In the genomic region with DNA sequence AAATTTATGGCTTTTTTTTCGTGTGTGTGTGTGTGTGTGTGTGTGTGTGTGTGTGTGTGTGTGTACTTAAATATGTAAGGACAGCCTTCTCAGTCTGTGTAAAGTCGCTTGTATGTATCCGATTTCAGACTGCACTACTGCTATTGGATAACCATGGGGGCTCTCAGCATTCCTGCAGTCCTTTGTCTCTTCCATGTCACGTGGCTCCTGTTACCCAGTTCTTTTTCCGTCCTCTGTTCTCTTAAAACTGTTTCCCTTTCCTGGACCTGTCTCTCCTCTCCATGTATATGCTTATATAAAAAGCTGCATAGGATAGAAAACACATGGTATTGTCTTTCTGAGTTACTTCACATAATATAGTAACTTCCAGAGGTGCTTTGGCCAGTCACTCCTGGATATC, we compare ENCODE assay signal across 8 mouse cellular contexts. TPM values are rescaled to one million over a fixed set of nuclear protein-coding genes. Genes with fewer than 3 reads are reported as not detected.
DNase-seq lines count a peak whose midpoint lies in the region; ATAC-seq and TF ChIP-seq lines count a peak whose summit lies in the region.

No protein-coding gene starts in this region.

- ATAC-seq in hindbrain, embryonic 12.5 days (ENCODE audit: low FRiP score) = peak; percentile 27
- ATAC-seq in midbrain, embryonic 13.5 days = no peak

- intact Hi-C loops in heart, postnatal 25 days (cut with DNase I) = loop anchor here (5.0 kb wide), 1 partner anchor 158 kb away; a partner anchor contains a TSS

- DNase-seq in heart, embryonic 10.5 days (ENCODE audit: low spot score) = no peak
- no peak for DNase-seq in heart, postnatal 25 days (ENCODE audit: low spot score)
- peak; percentile 74 for DNase-seq in brain, embryonic 14.5 days (ENCODE audit: low read depth)
- DNase-seq in right cerebral cortex, postnatal 4 days = no peak
- no peak for DNase-seq in spleen, adult 18-20 months
- DNase-seq in urinary bladder, postnatal 25 days (ENCODE audit: low spot score) = no peak

- H3K27me3 ChIP-seq in heart, embryonic 10.5 days (ENCODE audit: insufficient read depth, poor library complexity, severe bottlenecking) = no peaks in the 10 kb centered on the region
- H3K27me3 ChIP-seq in hindbrain, embryonic 12.5 days = no peaks in the 10 kb centered on the region
- H3K27me3 ChIP-seq in midbrain, embryonic 13.5 days = no peaks in the 10 kb centered on the region; the same call in 1 of the 2 replicates

- 0 out of 2 replicates have a peak, but pooled peaks cover 4% of the 10 kb centered on the region for H3K36me3 ChIP-seq in heart, embryonic 10.5 days
- no peaks in the 10 kb centered on the region for H3K36me3 ChIP-seq in hindbrain, embryonic 12.5 days
- no peaks in the 10 kb centered on the region for H3K36me3 ChIP-seq in midbrain, embryonic 13.5 days

- peak overlapping the region; percentile 22; the same call in 1 of the 2 replicates for H3K4me2 ChIP-seq in hindbrain, embryonic 12.5 days (replicated peaks)
- H3K4me2 ChIP-seq in midbrain, embryonic 13.5 days (replicated peaks) = peak overlapping the region; percentile 41

- no peaks in the 10 kb centered on the region for H3K4me1 ChIP-seq in heart, embryonic 10.5 days
- H3K4me1 ChIP-seq in hindbrain, embryonic 12.5 days = peaks cover 12% of the 10 kb centered on the region
- H3K4me1 ChIP-seq in midbrain, embryonic 13.5 days (replicated peaks) = peaks cover 31% of the 10 kb centered on the region

- H3K27ac ChIP-seq in heart, embryonic 10.5 days = peak overlapping the region; percentile 91
- peak overlapping the region; percentile 88 for H3K27ac ChIP-seq in hindbrain, embryonic 12.5 days
- peak overlapping the region; percentile 83 for H3K27ac ChIP-seq in midbrain, embryonic 13.5 days

- H3K9ac ChIP-seq in hindbrain, embryonic 12.5 days = no peak overlapping the region
- no peak overlapping the region for H3K9ac ChIP-seq in midbrain, embryonic 13.5 days (replicated peaks)

- H3K9me3 ChIP-seq in heart, embryonic 10.5 days = no peaks in the 10 kb centered on the region
- no peaks in the 10 kb centered on the region for H3K9me3 ChIP-seq in hindbrain, embryonic 12.5 days (replicated peaks)
- H3K9me3 ChIP-seq in midbrain, embryonic 13.5 days = no peaks in the 10 kb centered on the region

- no peak overlapping the region for H3K4me3 ChIP-seq in heart, embryonic 10.5 days
- no peak overlapping the region for H3K4me3 ChIP-seq in hindbrain, embryonic 12.5 days
- H3K4me3 ChIP-seq in midbrain, embryonic 13.5 days (replicated peaks) = no peak overlapping the region

- no peak for TF ChIP-seq CTCF in brain, embryonic 14.5 days (IDR thresholded peaks at IDR 0.05; ENCODE audit: borderline replicate concordance, extremely low read depth, insufficient read depth, insufficient read length)

- TF ChIP-seq POLR2A in brain, embryonic 14.5 days (IDR thresholded peaks at IDR 0.05; ENCODE audit: borderline replicate concordance, extremely low read depth, insufficient read depth, insufficient read length, poor library complexity, severe bottlenecking) = no peak

- 26% methylated on average over 5 of the region's 5 CpGs for WGBS in heart, embryonic 10.5 days
- WGBS in hindbrain, embryonic 12.5 days = 6% methylated on average over 5 of the region's 5 CpGs
- 13% methylated on average over 5 of the region's 5 CpGs for WGBS in midbrain, embryonic 13.5 days

RNA-seq across cellular contexts. Expression of a gene that starts 1.2 kb away (rescaled TPM):
- polyA plus RNA-seq in heart, embryonic 10.5 days (2016; fragmentation: Nextera tagmentation; extraction: Ambion mirVana) = 726 and 795 TPM in 2 replicates
- 100 to 1,000 TPM; 586 to 594 TPM for total RNA-seq in heart, postnatal 25 days (2021)
- 252 and 255 TPM in 2 replicates for polyA plus RNA-seq in brain, embryonic 14.5 days (2012; rRNA removed)
- 290 and 293 TPM in 2 replicates for polyA plus RNA-seq in hindbrain, embryonic 12.5 days (2016; fragmentation: Nextera tagmentation; extraction: Ambion mirVana)
- polyA plus RNA-seq in midbrain, embryonic 13.5 days (2015; fragmentation: Nextera tagmentation; extraction: Ambion mirVana) = 263 and 273 TPM in 2 replicates

RNA-seq across cellular contexts. Expression of a gene that starts 35.3 kb away (rescaled TPM):
- 14.1 and 20.7 TPM in 2 replicates for polyA plus RNA-seq in heart, embryonic 10.5 days (2016; fragmentation: Nextera tagmentation; extraction: Ambion mirVana)
- 10 to 100 TPM in 1 of 2 experiments, 1 to 10 TPM in 1; 7.4 to 10.1 TPM for total RNA-seq in heart, postnatal 25 days (2021)
- polyA plus RNA-seq in brain, embryonic 14.5 days (2012; rRNA removed) = 11.5 and 11.8 TPM in 2 replicates
- 13.8 and 13.9 TPM in 2 replicates for polyA plus RNA-seq in hindbrain, embryonic 12.5 days (2016; fragmentation: Nextera tagmentation; extraction: Ambion mirVana)
- 12.1 and 14.3 TPM in 2 replicates for polyA plus RNA-seq in midbrain, embryonic 13.5 days (2015; fragmentation: Nextera tagmentation; extraction: Ambion mirVana)

RNA-seq across cellular contexts. Expression of a gene that starts 42.7 kb away (rescaled TPM):
- 0.05 and 0.08 TPM in 2 replicates for polyA plus RNA-seq in heart, embryonic 10.5 days (2016; fragmentation: Nextera tagmentation; extraction: Ambion mirVana)
- 1 to 10 TPM; 1.2 to 1.4 TPM for total RNA-seq in heart, postnatal 25 days (2021)
- 0.10 and 0.22 TPM in 2 replicates for polyA plus RNA-seq in brain, embryonic 14.5 days (2012; rRNA removed)
- polyA plus RNA-seq in hindbrain, embryonic 12.5 days (2016; fragmentation: Nextera tagmentation; extraction: Ambion mirVana) = 0.34 and 0.37 TPM in 2 replicates
- polyA plus RNA-seq in midbrain, embryonic 13.5 days (2015; fragmentation: Nextera tagmentation; extraction: Ambion mirVana) = 0.17 and 0.21 TPM in 2 replicates
